Mouse (Mus musculus): Measurements from ENCODE around the gene Psmb8.

- no peak for TF ChIP-seq CTCF (IDR thresholded peaks at IDR 0.05; ENCODE audit: borderline replicate concordance, insufficient read depth, low read length)
- no peak for TF ChIP-seq POLR2A (IDR thresholded peaks at IDR 0.05; ENCODE audit: low read depth, low read length)
Observed at GRCm38 (mm10) chr17:34179019-34179418, 18.5 kb upstream of the Psmb8 start.
